Mouse (Mus musculus): ENCODE measurements around the gene Gadd45gip1.
"Not testable (repeated sequence)": the region's sequence is repeated elsewhere in the genome, so short reads cannot be mapped to it uniquely, and the experiment has no call there.

Gene Gadd45gip1

GRCm38 (mm10) chr8:84797256-84797797 is 34.0 kb upstream of the Gadd45gip1 start:
- no peak for DNase-seq (ENCODE audit: low read depth, low spot score)

- DNase-seq (ENCODE audit: low read depth, low spot score): no peak
Measured at GRCm38 (mm10) chr8:84797971-84798370, 33.4 kb upstream of the Gadd45gip1 start.

DNA sequence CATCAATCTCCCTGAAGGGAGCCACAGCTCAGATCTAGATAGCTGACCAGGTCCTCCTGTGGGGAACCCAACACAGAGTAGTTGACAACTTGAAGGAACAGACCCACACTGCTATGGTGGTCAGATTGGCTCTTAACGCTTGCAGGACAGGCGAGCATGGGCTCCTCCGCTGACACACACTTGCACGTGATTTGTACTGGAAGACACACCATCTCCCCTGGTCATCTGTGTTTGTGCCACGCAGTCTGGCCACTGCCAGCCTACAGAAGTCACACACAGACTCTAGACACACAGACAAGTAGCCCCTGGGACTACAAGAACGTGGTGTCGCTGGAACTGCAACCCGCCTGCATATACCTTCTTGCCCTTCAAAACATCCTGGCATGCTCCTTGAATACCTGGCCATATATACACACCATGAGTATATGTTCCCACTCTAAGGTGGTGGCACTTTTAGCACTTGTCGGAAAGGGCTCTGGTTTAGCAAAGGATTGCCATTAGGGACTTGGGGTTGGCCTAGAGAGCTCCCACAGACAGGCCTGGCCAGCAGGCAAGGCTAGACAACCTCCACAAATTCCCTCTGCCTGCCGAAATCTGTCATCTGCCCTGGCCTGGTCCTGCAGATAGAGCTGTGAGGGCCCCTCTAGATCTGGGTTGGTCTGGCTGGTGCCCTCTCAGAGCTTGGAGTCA is 32.7 kb upstream of the Gadd45gip1 start:
- no peak for DNase-seq (ENCODE audit: low read depth, low spot score)

- DNase-seq (ENCODE audit: low read depth, low spot score): peak; percentile 69
Measured at GRCm38 (mm10) chr8:84799136-84799931, 32.0 kb upstream of the Gadd45gip1 start.

DNA sequence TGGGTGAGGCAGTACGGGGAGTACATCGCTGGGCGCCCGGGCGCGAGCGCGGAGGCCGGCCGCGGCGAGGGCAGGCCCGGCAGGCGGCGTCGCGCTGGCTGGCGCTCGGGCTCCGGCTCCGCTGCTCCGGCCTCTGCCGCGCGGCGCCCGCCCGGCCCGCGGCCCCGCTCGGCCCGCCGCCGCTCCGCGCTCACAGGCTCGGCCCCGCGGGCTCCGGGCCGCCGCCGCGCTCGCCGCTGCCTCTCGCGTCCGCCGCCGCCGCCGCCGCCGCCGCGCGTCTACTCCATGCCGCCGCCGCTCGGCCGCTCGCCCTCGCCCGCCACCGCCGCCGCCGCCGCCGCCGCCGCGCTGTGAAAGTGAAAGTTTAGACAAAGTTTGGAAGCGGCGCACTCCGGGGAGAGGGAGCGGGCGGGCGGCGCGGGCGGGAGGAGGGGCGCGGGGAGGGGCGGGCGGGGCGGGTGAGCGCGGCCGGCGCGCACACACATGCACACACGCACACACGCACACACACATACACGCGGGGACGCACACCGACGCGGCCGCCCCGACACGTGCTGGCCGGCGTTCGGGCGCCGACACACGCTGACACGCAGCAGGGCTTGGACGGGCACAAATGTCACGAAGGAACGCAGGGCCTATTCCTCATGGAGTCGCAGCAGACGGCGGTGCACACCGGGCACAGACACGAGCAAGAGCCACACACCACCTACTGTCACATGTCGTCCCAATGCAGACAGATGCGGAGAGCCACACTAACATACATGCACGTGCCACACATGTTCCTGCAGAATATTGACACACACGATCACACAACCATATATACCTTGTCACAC is 31.1 kb upstream of the Gadd45gip1 start, which contains the start of gene Nfix:
TSS of gene Nfix (minus strand) at position 346 of the 833 bp plus-strand sequence.
- DNase-seq (ENCODE audit: low read depth, low spot score): peak; percentile 40

DNA sequence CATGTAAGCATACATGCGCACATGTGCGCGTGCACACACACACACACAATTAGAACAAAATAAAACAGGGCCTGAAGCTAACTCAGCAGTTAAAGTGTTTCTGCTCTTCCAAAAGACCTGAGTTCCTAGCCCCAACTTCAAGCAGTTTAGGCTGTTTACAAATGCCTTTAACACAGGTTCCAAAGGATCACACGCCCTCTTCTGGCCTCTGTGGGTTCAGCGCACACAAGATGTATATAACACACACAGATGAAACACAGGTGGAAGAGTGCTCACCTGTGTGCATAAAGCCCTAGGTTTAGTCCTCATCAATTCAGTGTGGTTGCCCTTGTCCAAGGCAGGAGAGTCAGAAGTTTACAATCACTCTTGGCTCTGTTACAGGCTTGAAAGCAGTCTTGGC is 25.3 kb upstream of the Gadd45gip1 start:
- DNase-seq (ENCODE audit: low read depth, low spot score): peak; percentile 63

- no peak for DNase-seq (ENCODE audit: low read depth, low spot score)
Measured at GRCm38 (mm10) chr8:84809109-84809940, 22.0 kb upstream of the Gadd45gip1 start.

GRCm38 (mm10) chr8:84809941-84810280 is 21.4 kb upstream of the Gadd45gip1 start:
- DNase-seq (ENCODE audit: low read depth, low spot score): no peak

- DNase-seq (ENCODE audit: low read depth, low spot score): peak; percentile 80
Measured at GRCm38 (mm10) chr8:84810896-84811295, 20.4 kb upstream of the Gadd45gip1 start.

GRCm38 (mm10) chr8:84811303-84811702 is 20.0 kb upstream of the Gadd45gip1 start:
- DNase-seq (ENCODE audit: low read depth, low spot score): no peak

DNA sequence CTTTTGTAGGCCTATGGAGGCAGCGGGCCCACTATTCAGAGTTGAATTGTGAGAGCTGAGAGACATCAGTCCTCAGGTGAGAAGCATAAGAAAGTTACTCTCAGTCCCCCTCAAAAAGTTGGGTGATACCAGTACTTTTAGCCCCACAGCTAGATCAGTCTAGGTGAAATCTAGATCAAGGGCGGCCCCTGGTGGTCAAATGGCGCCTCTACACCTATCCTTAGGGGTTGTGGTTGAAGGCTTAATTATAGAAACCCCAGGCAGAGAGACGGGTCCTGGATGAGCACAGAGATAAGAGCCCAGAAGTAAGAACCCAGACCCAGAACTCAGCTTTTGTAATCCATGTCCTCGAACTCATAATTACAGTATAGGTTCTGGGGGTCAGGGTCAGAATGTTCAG is 18.3 kb upstream of the Gadd45gip1 start:
- peak; percentile 74 for DNase-seq (ENCODE audit: low read depth, low spot score)

GRCm38 (mm10) chr8:84813830-84814229 is 17.5 kb upstream of the Gadd45gip1 start:
- DNase-seq (ENCODE audit: low read depth, low spot score): no peak

GRCm38 (mm10) chr8:84814240-84814554 is 17.1 kb upstream of the Gadd45gip1 start:
- DNase-seq (ENCODE audit: low read depth, low spot score): no peak

GRCm38 (mm10) chr8:84814555-84815441 is 16.5 kb upstream of the Gadd45gip1 start:
- DNase-seq (ENCODE audit: low read depth, low spot score): no peak

DNA sequence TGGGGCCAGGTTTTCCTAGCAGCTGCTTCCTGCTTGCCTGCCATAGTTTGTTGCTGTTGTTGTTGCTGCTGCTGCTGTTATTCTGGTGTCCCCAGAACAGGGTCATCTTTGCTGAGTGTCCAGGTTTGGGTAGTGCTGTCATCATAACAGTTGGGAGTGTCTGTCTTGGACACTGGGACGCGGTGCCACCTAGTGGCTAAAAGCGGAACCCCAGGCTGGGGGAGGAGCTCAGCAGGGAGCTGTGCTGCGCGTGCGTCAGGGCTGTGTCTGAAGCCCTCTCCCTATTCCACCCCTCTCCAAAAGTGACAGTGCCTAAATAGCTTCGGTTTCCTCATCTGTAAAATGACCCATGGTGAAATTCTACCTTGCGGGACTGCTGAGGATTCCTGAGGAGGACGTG is 15.8 kb upstream of the Gadd45gip1 start:
- DNase-seq (ENCODE audit: low read depth, low spot score): peak; percentile 88

GRCm38 (mm10) chr8:84816117-84816516 is 15.2 kb upstream of the Gadd45gip1 start:
- DNase-seq (ENCODE audit: low read depth, low spot score): no peak

DNA sequence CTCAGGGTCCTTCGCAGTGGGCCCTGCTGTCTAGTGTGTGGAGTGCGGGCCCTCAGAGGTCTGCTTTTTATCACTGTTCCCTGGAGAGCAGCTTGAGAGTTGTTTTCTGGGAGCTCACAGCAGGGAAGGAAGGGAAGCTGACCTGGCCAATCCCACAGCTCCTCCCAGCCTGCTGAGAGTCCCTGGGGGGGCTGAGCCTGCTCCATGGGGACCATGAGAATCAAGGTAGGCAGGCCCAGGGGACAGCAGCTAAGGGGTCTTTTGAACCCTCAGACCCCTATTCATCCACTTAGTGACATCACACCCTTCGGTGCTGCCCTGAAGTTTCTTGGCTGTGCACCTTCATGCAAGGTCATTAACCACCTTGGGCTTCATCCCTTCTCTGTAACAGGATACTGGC is 8.6 kb upstream of the Gadd45gip1 start, which contains the start of gene Dand5:
TSS of gene Dand5 (minus strand) at position 101 of the 400 bp plus-strand sequence.
- DNase-seq (ENCODE audit: low read depth, low spot score): no peak

DNA sequence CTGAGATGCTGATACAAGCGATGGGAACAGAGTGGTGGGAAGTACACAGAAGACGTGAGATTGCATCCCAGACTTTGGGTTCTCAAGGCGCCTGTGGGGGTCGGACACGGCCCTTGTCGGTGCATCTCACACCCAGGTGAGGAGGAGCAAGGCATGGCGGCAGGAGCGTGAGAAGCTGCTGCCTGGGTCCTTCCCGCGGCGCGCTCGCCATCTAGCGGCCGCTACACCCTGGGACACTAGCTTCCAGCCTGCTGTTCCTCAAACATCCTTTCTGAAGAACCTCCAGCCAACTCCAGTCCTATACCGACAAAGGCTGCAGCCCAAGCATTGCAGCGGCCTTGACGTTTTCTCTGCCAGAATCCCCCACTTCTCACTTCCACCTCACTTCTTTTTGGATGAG is 7.7 kb upstream of the Gadd45gip1 start:
- DNase-seq (ENCODE audit: low read depth, low spot score): peak; percentile 85

GRCm38 (mm10) chr8:84825636-84826035 is 5.7 kb upstream of the Gadd45gip1 start:
- no peak for DNase-seq (ENCODE audit: low read depth, low spot score)

DNA sequence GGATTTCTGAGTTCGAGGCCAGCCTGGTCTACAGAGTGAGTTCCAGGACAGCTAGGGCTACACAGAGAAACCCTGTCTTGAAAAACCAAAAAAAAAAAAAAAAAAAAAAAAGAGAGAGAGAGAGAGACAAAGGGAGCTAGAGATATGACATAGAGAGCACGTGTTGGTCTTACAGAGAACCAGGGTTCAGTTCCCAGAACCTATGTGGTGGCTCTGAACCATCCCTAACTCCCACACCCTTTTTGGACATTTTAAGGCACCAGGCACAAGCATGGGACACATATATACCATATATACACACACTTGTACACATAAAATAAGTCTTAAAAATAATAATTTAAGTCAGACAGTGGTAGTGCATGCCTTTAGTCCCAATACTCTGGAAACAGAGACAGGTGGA is 4.8 kb upstream of the Gadd45gip1 start:
- DNase-seq (ENCODE audit: low read depth, low spot score): not testable (repeated sequence)

Measured in R1 (cell line).